Mouse (Mus musculus): Measurements from ENCODE around the gene Zfyve9. TPM values are rescaled to one million over a fixed set of nuclear protein-coding genes. Genes with fewer than 3 reads are reported as not detected.
"Not testable (repeated sequence)": the region's sequence is repeated elsewhere in the genome, so short reads cannot be mapped to it uniquely, and the experiment has no call there.

The Zfyve9 gene
- polyA plus RNA-seq, 1 experiment from 2014 or later: 0.95 TPM

- DNase-seq (no peak), ATAC-seq (no peak)
- Histone ChIP-seq H3K9ac (replicated peaks) (no peak overlapping the region), H3K4me3 (ENCODE audit: low read depth, low read length) (no peak overlapping the region), H3K27me3 (ENCODE audit: insufficient read depth, low read length) (no peaks in the 10 kb centered on the region), H3K9me3 (ENCODE audit: low read length) (no peaks in the 10 kb centered on the region), H3K36me3 (replicated peaks; ENCODE audit: insufficient read depth, low read length) (no peaks in the 10 kb centered on the region), H3K27ac (ENCODE audit: low read depth) (no peak overlapping the region), H3K4me2 (ENCODE audit: low read depth, low read length) (no peak overlapping the region), H3K4me1 (ENCODE audit: insufficient read depth) (no peaks in the 10 kb centered on the region)
- 73% methylated on average over 5 of the region's 5 CpGs for WGBS (ENCODE audit: insufficient replicate concordance)
- TF ChIP-seq EP300 (IDR thresholded peaks at IDR 0.05; ENCODE audit: low read depth): no peak
- no peak for TF ChIP-seq CTCF (IDR thresholded peaks at IDR 0.05; ENCODE audit: low read depth)
Observed at GRCm38 (mm10) chr4:108708209-108708608, 72.4 kb downstream of the Zfyve9 start.

- TF ChIP-seq EP300 (IDR thresholded peaks at IDR 0.05; ENCODE audit: low read depth): no peak
- peak; percentile 72 for TF ChIP-seq CTCF (IDR thresholded peaks at IDR 0.05; ENCODE audit: low read depth)
- no peak for ATAC-seq
- Histone ChIP-seq H3K36me3 (replicated peaks; ENCODE audit: insufficient read depth, low read length) (no peaks in the 10 kb centered on the region), H3K9ac (replicated peaks) (no peak overlapping the region), H3K27ac (ENCODE audit: low read depth) (no peak overlapping the region), H3K4me3 (ENCODE audit: low read depth, low read length) (no peak overlapping the region), H3K4me1 (ENCODE audit: insufficient read depth) (no peaks in the 10 kb centered on the region), H3K9me3 (ENCODE audit: low read length) (no peaks in the 10 kb centered on the region), H3K27me3 (ENCODE audit: insufficient read depth, low read length) (no peaks in the 10 kb centered on the region), H3K4me2 (ENCODE audit: low read depth, low read length) (no peak overlapping the region)
- 60% methylated on average over 3 of the region's 3 CpGs for WGBS (ENCODE audit: insufficient replicate concordance)
- no peak for DNase-seq
Observed at GRCm38 (mm10) chr4:108696934-108697333, 83.7 kb downstream of the Zfyve9 start.

- Histone ChIP-seq H3K9ac (replicated peaks) (no peak overlapping the region), H3K4me1 (ENCODE audit: insufficient read depth) (no peaks in the 10 kb centered on the region), H3K27me3 (ENCODE audit: insufficient read depth, low read length) (no peaks in the 10 kb centered on the region), H3K27ac (ENCODE audit: low read depth) (no peak overlapping the region), H3K4me2 (ENCODE audit: low read depth, low read length) (no peak overlapping the region), H3K9me3 (ENCODE audit: low read length) (no peaks in the 10 kb centered on the region), H3K36me3 (replicated peaks; ENCODE audit: insufficient read depth, low read length) (no peaks in the 10 kb centered on the region), H3K4me3 (ENCODE audit: low read depth, low read length) (no peak overlapping the region)
- no peak for ATAC-seq
- TF ChIP-seq EP300 (IDR thresholded peaks at IDR 0.05; ENCODE audit: low read depth): no peak
- DNase-seq: no peak
Observed at GRCm38 (mm10) chr4:108691469-108691868, 89.1 kb downstream of the Zfyve9 start.

- Histone ChIP-seq H3K4me2 (ENCODE audit: low read depth, low read length) (no peak overlapping the region), H3K36me3 (replicated peaks; ENCODE audit: insufficient read depth, low read length) (no peaks in the 10 kb centered on the region), H3K4me3 (ENCODE audit: low read depth, low read length) (no peak overlapping the region), H3K9ac (replicated peaks) (no peak overlapping the region), H3K9me3 (ENCODE audit: low read length) (no peaks in the 10 kb centered on the region), H3K4me1 (ENCODE audit: insufficient read depth) (no peaks in the 10 kb centered on the region), H3K27ac (ENCODE audit: low read depth) (no peak overlapping the region), H3K27me3 (ENCODE audit: insufficient read depth, low read length) (no peaks in the 10 kb centered on the region)
- WGBS (ENCODE audit: insufficient replicate concordance): 82% methylated on average over 3 of the region's 3 CpGs
- DNase-seq: no peak
- no peak for ATAC-seq
- TF ChIP-seq CTCF (IDR thresholded peaks at IDR 0.05; ENCODE audit: low read depth) (0 out of 2 replicates have a peak, but pooled peaks have one; percentile 10), EP300 (IDR thresholded peaks at IDR 0.05; ENCODE audit: low read depth) (no peak)
Observed at GRCm38 (mm10) chr4:108690479-108690878, 90.1 kb downstream of the Zfyve9 start.

GRCm38 (mm10) chr4:108687098-108687497, 93.5 kb downstream of the Zfyve9 start:
- not testable (repeated sequence) for H3K27me3 ChIP-seq (ENCODE audit: insufficient read depth, low read length); H3K27ac ChIP-seq (ENCODE audit: low read depth); H3K4me1 ChIP-seq (ENCODE audit: insufficient read depth); H3K4me2 ChIP-seq (ENCODE audit: low read depth, low read length); ATAC-seq; H3K9me3 ChIP-seq (ENCODE audit: low read length); H3K4me3 ChIP-seq (ENCODE audit: low read depth, low read length); DNase-seq; H3K36me3 ChIP-seq (replicated peaks; ENCODE audit: insufficient read depth, low read length); H3K9ac ChIP-seq (replicated peaks)
- 80% methylated on average over 6 of the region's 7 CpGs for WGBS (ENCODE audit: insufficient replicate concordance)

- WGBS (ENCODE audit: insufficient replicate concordance): 68% methylated on average over 3 of the region's 3 CpGs
- no peak for ATAC-seq
- no peaks in the 10 kb centered on the region for H3K9me3 ChIP-seq (ENCODE audit: low read length)
Observed at GRCm38 (mm10) chr4:108686156-108686555, 94.4 kb downstream of the Zfyve9 start.

GRCm38 (mm10) chr4:108664407-108664806, 116.2 kb downstream of the Zfyve9 start:
- TF ChIP-seq CTCF (IDR thresholded peaks at IDR 0.05; ENCODE audit: low read depth) (peak; percentile 68), EP300 (IDR thresholded peaks at IDR 0.05; ENCODE audit: low read depth) (no peak)
- Histone ChIP-seq H3K36me3 (replicated peaks; ENCODE audit: insufficient read depth, low read length) (no peaks in the 10 kb centered on the region), H3K9me3 (ENCODE audit: low read length) (no peaks in the 10 kb centered on the region), H3K27me3 (ENCODE audit: insufficient read depth, low read length) (no peaks in the 10 kb centered on the region), H3K4me3 (ENCODE audit: low read depth, low read length) (no peak overlapping the region), H3K9ac (replicated peaks) (no peak overlapping the region), H3K4me2 (ENCODE audit: low read depth, low read length) (no peak overlapping the region), H3K4me1 (ENCODE audit: insufficient read depth) (no peaks in the 10 kb centered on the region), H3K27ac (ENCODE audit: low read depth) (no peak overlapping the region)
- peak; percentile 67 for ATAC-seq
- 27% methylated on average over 2 of the region's 2 CpGs for WGBS (ENCODE audit: insufficient replicate concordance)
- peak; percentile 36 for DNase-seq

More at GRCm38 (mm10) chr4:108686156-108686555, 94.4 kb downstream of the Zfyve9 start:
- H3K4me3 ChIP-seq (ENCODE audit: low read depth, low read length): no peak overlapping the region
- no peak overlapping the region for H3K4me2 ChIP-seq (ENCODE audit: low read depth, low read length)
- DNase-seq: no peak
- no peak overlapping the region for H3K27ac ChIP-seq (ENCODE audit: low read depth)
- H3K9ac ChIP-seq (replicated peaks): no peak overlapping the region
- H3K4me1 ChIP-seq (ENCODE audit: insufficient read depth): no peaks in the 10 kb centered on the region
- 0 out of 2 replicates have a peak, but pooled peaks cover 2% of the 10 kb centered on the region for H3K36me3 ChIP-seq (replicated peaks; ENCODE audit: insufficient read depth, low read length)
- H3K27me3 ChIP-seq (ENCODE audit: insufficient read depth, low read length): no peaks in the 10 kb centered on the region
- TF ChIP-seq CTCF (IDR thresholded peaks at IDR 0.05; ENCODE audit: low read depth) (no peak), EP300 (IDR thresholded peaks at IDR 0.05; ENCODE audit: low read depth) (no peak)

All from liver, postnatal 0 days (tissue).